Mouse (Mus musculus): Measurements from ENCODE around the gene Olfr1507.

The Olfr1507 gene

DNA sequence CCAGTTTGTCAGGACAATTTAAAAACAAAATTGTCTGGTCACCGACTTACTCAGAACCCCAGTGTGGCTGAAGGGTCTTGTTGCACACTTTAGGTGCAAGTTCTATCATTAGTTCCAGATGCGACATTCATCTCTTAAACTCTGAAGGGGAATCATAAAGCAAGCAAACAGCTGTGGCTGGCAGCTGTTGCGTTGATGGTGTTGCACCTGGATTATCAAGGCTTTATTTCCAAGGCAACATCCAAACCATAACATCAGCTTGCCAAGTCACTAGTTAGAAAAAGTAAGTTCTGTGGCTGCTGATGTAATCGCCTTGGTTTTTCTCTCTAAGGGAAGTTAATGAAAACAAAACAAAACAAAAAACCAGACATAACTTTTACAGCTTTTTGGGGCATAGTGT lies at the start of gene Olfr1507:
TSS of gene Olfr1507 (minus strand) at position 234 of the 400 bp plus-strand sequence.
- no peak for DNase-seq

DNA sequence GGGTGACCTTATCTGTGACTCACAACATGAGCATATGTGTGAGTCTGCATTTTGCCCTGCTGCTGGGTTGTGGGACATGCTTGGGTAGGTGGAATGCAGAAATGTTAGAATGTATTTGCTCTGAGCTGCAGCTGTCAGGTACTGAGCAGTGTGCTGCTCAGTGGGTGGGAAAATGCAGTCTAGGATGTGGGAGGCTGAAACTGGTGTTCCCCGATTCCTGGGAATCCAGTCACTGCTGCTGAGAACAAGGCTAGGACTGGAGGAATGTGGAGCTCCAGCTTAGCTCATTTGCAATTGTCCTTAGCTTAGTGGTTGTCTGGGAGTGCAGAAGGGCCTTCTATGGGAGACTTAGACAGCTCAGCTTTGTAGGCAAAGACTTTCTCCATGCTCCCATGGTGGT lies 37.8 kb upstream of the Olfr1507 start:
- no peak for DNase-seq

DNA sequence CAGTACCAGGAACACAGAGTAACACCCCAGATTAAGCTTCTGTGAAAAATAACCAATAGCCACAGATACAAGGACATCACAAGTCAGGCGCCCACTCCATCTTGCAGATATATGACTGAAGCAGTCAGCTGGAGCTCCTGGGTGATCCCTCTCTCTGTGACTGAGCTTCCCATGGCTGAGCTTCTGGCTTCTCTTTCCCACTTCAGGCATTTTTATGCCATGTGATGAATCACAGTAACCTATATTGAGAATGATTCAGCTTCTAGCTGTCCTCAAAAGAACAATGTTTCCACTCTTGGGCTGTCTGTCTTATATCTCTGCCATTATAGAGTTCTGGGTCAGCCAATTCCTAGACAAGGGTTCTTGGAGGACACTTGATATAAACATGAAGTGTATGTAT lies 29.4 kb upstream of the Olfr1507 start:
- DNase-seq, result no peak

DNA sequence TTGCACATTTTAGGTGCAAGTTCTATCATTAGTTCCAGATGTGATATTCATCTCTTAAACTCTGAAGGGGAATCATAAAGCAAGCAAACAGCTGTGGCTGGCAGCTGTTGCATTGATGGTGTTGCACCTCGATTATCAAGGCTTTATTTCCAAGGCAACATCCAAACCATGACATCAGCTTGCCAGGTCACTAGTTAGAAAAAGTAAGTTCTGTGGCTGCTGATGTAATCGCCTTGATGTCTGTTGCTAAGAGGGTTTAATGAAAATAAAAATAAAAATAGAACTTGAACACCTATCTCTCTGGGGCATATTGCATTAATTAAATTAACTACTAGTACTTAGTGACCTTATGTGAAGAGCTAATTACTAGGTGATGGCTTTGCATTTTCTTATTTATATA lies 28.2 kb downstream of the Olfr1507 start, which contains the start of gene Olfr1508:
TSS of gene Olfr1508 (minus strand) at position 101 of the 400 bp plus-strand sequence.
- DNase-seq, result no peak

DNA sequence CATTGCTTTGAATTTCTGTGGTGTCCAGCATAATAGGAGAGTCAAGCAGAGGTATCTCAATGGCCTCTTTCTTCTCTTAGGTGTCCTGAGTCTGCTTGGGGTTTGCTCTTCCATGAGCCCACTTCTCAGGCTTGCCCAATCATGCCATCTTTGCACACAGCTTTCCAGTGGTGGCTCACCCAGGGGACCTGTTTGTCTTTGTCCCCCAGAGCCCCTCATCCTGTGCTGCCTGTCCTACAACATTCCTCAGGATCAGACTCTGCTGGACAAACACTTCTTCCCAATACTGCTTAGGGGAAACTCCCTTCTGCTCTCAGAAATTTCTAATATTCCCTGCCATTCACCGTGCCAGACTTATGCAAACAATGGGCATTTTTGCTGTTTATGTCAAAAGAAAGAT lies 29.8 kb downstream of the Olfr1507 start:
- no peak for DNase-seq

DNA sequence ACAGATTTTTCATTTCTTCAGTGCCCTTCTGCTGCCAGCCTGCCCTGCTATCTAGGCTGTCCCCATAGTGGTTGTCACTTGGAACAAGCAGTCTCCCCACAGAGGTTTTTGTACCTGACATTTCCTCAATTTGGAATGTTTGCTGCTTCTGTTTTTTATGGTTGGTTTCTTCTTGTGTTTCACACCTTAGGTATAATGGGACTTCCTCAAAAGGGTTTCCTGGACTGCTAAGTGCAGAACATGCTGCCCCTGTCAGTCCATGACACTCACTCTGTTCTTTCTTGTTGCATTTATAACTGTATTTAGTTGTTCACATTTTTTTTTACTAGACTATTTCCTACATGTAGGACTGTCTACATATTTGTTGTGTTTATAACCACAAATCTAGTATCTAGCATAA lies 33.6 kb downstream of the Olfr1507 start:
- DNase-seq, result no peak

DNA sequence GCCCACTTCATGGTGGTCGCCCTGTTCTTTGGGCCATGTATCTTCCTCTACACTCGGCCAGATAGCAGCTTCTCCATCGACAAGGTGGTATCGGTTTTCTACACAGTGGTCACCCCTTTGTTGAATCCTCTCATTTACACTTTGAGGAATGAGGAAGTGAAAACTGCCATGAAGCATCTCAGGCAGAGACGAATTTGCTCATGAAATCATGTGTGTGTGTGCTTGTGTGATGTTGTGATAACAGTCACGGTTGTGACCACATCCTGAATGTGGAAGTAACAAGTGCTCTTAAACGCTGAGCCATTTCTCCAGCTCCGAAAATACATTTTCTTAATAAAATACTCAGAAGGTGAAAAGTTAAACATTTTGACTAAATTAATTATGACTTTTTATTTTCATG lies 44.4 kb downstream of the Olfr1507 start:
- no peak for DNase-seq

DNA sequence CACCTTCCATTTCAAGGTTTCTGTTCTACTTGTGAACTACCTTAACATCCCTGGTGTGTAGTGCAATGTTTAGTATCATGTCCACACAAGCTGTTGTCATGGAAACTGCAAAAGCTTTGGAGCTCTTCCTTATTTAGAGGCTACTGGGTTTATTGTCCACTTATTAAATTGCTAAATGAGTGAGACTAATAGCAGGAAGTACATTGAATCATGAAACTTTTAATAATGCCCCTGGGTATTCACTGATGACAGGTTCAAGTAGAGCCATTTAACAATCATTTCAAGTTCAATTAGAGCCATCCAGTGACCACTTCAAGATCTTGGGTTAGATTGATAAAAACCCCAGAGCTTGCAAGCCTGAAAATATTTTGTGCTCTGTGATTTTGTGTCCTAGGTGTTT lies 52.9 kb downstream of the Olfr1507 start, which contains the start of gene Olfr1509:
TSS of gene Olfr1509 (plus strand) at position 301 of the 400 bp plus-strand sequence.
- DNase-seq, result no peak

Data from right cerebral cortex, postnatal 4 days (tissue).